Mouse (Mus musculus) gastrocnemius, adult 18-20 months (tissue): ENCODE data around the gene Suclg1. TPM values are rescaled to one million over a fixed set of nuclear protein-coding genes. Genes with fewer than 3 reads are reported as not detected.

Experiments used
- DNase-seq: peaks from one replicate; pipeline ENCODE4 v3.0.0; 2021; ENCODE audit warnings: low spot score
- total RNA-seq, 2 experiments: library from RNA; stranded (reverse); gene quantifications; 2 replicates each; pipeline ENCODE4 v1.2.3; 2021

The Suclg1 gene
- total RNA-seq, 2 experiments from 2014 or later, result 311 to 329 TPM

DNA sequence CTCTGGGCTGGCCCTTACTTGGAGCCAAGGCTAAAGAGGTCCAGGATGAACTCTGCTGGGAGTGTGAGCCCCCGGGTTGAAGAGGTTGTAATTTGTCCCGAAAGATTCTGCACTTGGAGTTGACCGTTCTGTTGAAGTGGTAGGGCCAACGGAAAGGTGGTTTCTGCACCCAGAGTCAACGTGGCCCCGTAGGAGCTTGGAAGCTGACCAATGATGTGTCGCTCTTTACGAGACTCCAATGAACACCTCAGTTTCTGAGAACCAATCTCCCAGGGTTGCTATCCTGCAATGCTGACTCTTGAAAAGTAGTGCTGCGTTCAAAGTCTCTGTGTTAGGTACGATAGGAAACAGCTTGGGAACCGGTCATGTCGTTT lies 854 bp downstream of the Suclg1 start:
- peak; percentile 8 for DNase-seq

GRCm38 (mm10) chr6:73249851-73250250 lies 1.7 kb downstream of the Suclg1 start:
- DNase-seq, result no peak

- DNase-seq, result peak; percentile 11
These were observed 3.2 kb downstream of the Suclg1 start for GRCm38 (mm10) chr6:73251336-73251735.

- no peak for DNase-seq
These were observed 4.2 kb downstream of the Suclg1 start for GRCm38 (mm10) chr6:73252396-73252795.

GRCm38 (mm10) chr6:73253006-73253405 lies 4.8 kb downstream of the Suclg1 start:
- no peak for DNase-seq

GRCm38 (mm10) chr6:73253584-73253983 lies 5.4 kb downstream of the Suclg1 start:
- no peak for DNase-seq

- peak; percentile 58 for DNase-seq
These were observed 6.4 kb downstream of the Suclg1 start for GRCm38 (mm10) chr6:73254307-73255228.

- no peak for DNase-seq
These were observed 8.9 kb downstream of the Suclg1 start for GRCm38 (mm10) chr6:73257068-73257467.

- DNase-seq, result peak; percentile 53
These were observed 11.9 kb downstream of the Suclg1 start for GRCm38 (mm10) chr6:73260110-73260509.

DNA sequence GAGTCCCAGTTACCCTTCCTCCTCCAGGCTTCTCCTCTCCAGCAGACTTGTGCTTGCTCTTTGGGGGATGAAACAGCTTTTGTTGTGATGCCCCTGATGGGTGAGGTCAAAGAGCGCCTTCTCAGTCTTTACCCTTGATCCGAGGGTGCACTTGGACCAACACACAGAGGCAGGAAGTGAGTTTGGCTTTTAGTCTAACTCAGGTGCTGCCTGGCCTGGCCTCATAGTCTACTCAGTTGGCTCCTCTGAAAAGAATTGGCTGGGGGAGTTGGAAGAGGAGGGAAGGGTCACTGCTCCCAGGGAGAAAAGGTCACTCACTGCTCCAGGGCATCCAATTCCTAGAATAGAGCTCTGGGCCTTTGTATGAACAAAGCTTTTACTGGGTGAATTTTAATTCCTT lies 16.6 kb downstream of the Suclg1 start:
- no peak for DNase-seq

GRCm38 (mm10) chr6:73267738-73268311 lies 19.6 kb downstream of the Suclg1 start:
- DNase-seq, result no peak

- no peak for DNase-seq
These were observed 21.2 kb downstream of the Suclg1 start for GRCm38 (mm10) chr6:73269374-73269773.

GRCm38 (mm10) chr6:73271546-73272091 lies 23.4 kb downstream of the Suclg1 start:
- DNase-seq, result no peak

DNA sequence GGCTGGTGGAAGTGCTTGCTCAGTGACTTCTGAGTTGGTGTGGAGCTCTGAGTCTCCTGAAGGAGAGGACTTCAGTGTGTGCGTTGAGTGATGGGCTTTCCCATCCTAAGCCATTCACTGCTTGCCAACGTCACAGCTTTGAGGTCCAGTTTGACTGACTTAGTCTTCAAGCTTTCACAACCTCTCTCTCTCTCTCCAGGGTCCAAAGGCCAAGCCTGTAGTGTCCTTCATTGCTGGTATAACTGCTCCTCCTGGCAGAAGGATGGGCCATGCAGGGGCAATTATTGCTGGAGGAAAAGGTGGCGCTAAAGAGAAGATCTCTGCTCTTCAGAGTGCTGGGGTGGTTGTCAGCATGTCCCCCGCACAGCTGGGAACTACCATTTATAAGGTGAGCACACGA lies 26.8 kb downstream of the Suclg1 start:
- no peak for DNase-seq

GRCm38 (mm10) chr6:73279681-73280080 lies 31.5 kb downstream of the Suclg1 start:
- no peak for DNase-seq

DNA sequence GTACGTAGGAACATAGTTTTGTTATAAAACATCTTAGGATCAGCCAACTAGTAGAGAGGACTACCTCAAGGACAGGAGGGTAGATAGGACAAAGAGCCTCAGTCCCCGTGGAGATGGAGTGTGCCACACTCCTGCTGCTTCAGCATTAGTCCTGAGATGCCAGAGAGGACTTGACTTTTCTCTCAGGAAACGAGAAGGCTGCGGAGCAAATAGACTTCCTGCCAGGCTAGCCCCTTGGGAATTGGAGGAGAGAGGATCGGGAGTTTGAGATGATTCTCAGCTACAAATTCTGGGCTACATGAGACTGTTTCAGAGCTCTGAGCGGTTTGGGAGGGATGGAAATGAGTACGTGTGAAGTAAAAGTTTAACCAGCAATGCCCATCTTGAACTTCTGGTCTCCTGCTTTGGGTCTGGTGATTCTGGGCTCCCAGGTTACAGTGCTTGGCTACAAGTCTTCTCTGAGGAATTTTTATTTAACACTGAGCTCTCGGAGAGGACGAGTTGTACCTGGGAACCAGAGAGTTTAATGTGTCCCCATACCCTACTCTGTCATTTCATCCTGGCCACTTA lies 32.4 kb downstream of the Suclg1 start:
- DNase-seq, result no peak

GRCm38 (mm10) chr6:73286326-73286725 lies 38.1 kb downstream of the Suclg1 start:
- DNase-seq, result no peak

GRCm38 (mm10) chr6:73306837-73307236 lies 58.7 kb downstream of the Suclg1 start:
- DNase-seq, result no peak

DNA sequence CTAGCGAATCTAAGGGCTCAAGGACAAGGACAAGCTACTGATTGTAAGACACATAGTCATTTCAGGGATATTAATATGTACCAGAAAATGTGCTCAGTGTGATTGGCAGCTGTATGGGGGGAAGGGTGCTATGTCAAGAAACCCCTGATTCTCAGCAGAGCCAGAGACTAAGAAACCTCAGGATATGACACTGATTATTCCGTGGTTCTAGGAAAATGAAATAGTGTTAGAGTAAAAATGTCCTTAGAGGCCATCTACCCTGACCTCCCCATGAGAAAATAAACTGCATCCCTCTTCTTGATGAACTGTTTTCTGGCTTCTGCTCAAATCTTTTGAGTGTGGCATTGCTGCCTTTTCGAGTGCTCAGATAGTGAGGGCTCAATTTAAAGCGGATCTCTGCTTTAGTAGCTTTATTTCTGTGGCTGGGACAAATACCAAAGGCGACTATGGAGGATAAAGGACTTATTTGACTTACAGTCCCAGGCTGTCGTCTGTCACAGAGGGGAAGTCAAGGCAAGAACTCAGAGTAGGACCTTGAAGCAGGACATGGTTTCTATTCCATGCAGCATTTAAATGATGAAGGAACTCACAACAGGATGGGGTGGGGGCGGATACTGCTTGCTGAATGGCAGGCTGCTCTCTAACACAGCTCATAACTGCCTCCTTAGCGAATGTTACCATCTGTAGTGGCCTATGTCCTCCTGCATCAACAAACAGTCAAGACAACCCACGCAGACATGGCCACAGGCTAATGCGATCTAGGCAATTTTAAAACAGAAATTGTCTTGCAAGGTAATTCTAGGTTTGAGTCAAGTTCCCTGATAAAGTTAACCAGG lies 60.7 kb downstream of the Suclg1 start:
- no peak for DNase-seq

DNA sequence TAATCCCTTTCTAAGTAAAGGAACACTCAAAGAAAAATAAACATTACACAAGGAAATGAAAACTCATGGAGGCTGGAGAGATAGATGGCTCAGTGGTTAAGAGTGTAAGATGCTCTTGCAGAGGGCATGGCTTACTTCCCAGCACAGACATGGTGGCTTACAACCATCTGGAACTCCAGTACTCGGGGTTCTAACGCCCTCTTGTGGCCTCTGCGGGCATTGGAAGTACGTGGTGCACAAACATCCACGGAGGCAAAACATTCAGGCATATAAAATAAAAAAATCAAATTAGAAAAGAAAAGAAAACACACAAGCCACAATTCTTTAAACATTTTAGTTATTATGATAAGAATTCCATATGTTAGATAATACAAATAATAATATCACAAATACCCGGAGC lies 63.2 kb downstream of the Suclg1 start:
- no peak for DNase-seq

GRCm38 (mm10) chr6:73311786-73312185 lies 63.6 kb downstream of the Suclg1 start:
- DNase-seq, result no peak
